Mouse (Mus musculus) CD4-positive helper T cell, adult 2 months (primary cell): ENCODE data around the gene Ypel3.
"Not testable (repeated sequence)": the region's sequence is repeated elsewhere in the genome, so short reads cannot be mapped to it uniquely, and the experiment has no call there.

ENCODE experiments used
- DNase-seq: peaks from one replicate; pipeline ENCODE4 v3.0.0-alpha.2; 2012; ENCODE audit warnings: low read depth, missing footprints, low spot score

Gene Ypel3

DNA sequence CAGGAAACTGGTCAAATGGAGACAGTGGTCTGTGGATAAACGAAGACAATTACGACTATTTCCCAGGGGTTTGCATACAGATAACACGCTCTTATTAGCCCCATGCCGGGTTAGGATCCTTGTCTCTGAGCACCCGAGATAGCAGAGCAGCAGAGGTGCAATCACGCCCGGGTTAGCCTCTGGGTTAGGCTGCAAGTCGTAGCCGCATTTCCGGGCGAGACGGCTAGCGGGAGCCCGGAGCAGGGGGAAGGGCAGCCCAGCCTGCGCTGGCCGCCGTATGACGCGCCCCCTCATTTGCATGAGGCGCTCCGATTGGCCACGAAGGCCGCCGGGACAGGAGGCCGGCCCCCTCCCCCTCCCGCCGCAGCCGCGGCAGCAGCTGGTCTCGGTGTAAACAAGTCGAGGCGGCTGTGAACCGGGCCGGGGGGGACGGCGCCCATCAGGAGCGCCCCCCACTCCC lies at the start of gene Ypel3:
Ypel3 (plus strand) TSS at position 358 of the 460 bp plus-strand sequence.
- DNase-seq, result peak; percentile 96

DNA sequence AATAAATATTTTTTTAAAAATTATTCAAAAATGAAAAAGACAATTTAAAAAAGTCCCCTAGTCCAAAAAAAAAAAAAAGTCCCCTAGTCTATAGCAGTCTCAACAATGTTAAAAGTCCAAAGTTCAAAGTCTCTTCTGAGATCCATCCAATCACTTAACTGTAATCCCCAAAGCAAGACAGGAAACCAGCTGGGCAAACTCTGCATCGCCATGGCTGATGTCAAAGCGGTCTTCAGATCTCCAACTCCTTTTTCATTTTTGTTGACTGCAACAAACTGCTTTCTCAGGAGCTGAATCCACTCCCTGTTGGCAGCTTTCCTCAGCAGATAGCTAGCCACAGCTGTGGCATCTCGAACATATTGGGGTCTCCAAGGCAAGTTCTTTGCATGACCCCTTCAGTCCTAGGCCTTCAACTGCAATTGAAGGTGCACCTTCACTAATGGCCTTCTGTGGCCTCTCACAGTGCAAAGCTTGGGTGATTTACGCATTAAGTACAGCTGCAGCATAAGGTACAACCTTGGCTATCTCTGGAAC lies 46.4 kb upstream of the Ypel3 start:
- not testable (repeated sequence) for DNase-seq

DNA sequence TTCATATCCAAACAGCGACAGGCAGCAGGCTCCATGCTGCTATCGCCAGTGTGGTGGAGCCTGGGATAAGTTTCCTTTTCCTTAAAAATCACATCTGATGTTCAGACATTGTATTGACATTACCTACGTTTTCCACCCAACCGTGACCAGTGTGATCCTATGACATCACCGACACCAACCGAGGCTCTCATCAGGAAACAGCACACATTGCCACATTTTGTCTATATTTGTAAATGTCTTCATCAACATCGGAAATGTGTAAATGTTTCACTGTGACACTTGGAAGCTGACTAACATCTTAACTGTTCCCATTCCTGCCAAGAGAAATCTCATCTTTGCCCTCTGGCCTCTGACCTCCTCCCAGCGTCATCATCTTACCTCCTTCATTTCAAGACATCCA lies 40.6 kb upstream of the Ypel3 start:
- DNase-seq, result no peak

DNA sequence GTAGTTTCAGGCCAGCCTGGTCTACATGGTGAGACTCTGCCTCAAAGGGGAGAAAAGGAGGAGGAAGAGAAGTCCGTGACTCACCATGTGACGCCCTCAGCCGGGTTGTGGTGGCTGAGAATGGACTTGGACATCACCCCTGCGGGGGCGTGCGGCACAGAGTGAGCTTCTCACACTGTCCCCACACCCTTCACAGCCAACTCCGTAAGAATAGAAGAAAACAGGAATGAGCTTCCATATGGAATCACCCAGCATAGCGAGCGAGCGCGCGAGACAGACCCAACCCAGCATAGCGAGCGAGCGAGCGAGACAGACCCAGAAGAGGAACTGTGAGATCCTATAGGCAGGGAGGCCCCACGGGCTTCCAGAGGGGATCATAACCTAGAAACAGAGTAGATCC lies 37.2 kb upstream of the Ypel3 start:
- no peak for DNase-seq

DNA sequence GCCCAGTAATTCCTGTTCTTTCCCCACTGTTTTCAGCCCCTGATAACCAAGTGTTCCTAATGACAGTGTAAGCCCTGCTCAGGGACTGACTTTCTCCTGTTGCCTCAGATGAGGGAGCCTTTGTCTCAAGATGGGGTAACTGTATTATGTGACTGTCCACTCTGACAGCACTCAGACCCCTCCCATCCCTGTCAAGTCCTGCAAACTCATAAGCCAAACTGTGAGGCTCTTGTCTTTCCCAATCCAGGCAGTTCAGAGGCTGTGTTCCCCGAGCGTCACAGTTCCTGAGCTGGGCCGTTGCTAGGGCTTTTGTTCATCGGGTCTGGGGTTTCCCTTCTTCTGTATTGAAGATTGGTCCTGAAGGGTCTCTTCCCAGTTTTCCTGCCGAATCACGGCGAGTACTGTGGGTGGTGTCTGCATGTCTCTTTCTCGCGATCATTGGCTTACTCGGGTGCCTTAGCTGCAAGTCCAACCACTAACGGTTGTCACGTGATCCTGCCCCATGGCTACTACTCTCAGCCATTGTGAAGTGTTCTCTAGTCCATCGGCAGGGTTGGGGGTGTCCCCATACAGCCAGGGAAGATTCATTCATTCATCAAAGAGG lies 36.5 kb upstream of the Ypel3 start:
- no peak for DNase-seq

DNA sequence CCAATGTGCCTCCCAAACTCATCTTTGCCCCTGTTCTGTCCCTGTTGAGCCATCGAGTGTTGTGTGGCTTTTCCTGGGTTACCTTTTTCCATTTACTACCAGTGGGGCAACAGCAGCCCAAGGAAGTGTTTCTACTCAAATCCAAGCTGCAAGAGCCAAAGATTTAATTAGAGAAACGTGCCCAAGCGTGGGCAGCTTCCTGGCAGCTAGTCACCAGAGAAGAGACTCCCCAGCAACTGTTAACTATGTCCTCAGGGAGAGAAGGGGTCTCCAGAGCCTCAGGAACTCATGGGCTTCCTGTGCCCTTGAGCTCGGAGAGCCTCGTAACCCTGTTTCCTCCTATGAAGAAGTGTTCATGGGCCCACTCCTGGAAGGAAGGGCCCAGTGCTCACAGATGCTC lies 35.8 kb upstream of the Ypel3 start:
- no peak for DNase-seq

DNA sequence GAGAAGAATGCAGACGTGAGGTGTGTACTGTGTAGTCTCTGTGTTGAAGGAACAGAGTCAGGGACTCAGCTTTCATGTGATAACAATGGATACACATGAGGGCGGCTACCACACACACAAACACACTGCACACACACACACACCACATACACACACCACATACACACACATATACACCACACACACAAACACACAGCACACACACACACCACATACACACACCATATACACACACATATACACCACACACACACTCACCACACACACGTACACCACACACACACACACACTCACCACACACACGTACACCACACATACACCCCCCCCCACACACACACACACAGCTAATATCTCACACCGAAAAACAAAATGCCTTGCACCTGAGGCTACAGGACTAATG lies 35.3 kb upstream of the Ypel3 start:
- DNase-seq, result no peak

DNA sequence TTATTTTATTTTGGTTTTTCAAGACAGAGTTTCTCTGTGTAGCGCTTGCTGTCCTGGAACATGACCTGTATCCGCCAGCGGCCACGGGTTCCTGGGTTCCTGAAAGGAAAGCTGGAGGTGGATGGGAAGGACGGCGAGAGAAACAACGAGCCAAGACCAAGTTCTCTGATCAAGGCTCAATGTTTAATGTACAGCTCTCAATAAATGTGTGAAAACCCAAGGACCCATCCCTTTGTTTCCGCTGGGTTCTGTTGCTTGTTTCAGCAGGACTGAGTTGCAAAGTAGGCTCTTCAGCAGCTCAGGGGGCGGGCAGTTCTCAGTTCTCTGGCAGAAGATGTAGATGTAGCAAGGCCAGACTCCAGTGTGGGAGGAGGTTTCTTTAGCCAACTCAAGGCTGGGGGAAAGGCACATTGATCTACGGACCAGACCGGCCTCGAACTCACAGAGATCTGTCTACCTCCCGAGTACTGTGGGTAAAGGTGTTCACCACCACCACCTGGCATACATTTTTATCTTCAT lies 34.7 kb upstream of the Ypel3 start:
- no peak for DNase-seq

DNA sequence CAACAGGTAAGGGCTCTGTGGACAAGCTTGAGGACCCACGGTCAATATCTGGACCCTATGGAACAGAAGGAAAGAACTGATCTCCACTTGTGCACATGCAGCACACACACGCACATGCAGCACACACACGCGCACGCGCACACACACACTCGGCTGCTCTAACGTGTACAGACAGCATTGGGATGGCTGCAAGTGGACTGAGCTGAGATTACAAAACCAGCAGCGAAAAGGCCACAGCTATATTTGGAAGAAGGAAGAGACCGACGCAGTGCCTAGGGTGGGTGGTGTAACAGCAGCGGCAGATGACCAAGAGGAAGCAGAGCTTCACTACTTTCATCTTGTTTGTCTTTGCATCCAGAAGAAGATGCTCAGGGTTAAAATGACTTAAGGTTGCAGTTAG lies 30.7 kb upstream of the Ypel3 start:
- DNase-seq, result no peak

DNA sequence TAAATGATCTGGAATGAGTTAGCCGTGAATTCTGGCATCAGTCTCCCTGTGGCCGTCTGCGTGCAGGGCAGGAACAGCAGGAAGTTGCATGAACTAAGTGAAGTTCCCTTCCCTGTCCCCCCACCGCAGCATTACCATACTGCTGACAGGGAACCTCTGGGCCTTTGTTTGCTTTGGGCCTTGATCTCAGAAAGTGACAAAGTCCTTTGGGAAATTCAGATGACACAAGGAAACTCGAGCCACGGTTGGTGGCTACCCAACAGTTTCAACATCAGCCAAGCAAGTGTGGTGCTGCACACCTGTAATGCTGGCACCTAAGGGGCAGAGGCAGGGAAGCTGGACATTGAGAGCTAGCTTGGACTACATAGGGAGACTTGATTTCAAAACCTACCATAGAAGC lies 30.0 kb upstream of the Ypel3 start:
- DNase-seq, result no peak

DNA sequence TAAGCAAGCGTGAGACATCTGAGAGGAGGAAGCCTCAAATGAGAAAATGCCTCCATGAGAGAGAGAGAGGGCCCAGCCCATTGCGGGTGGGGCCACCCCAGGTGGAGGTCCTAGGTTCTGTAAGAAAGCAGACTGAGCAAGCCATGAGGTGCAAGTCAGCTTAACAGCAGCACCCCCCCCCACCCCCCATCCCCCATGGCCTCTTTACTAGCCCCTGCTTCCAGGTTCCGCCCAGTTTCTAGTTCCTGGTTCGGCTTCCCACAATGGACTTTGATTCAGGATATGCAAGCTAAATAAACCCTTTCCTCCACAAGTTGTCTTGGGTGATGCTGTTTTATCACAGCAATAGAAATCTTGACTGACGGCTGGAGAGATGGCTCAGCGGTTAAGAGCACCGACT lies 27.9 kb upstream of the Ypel3 start:
- DNase-seq, result no peak

DNA sequence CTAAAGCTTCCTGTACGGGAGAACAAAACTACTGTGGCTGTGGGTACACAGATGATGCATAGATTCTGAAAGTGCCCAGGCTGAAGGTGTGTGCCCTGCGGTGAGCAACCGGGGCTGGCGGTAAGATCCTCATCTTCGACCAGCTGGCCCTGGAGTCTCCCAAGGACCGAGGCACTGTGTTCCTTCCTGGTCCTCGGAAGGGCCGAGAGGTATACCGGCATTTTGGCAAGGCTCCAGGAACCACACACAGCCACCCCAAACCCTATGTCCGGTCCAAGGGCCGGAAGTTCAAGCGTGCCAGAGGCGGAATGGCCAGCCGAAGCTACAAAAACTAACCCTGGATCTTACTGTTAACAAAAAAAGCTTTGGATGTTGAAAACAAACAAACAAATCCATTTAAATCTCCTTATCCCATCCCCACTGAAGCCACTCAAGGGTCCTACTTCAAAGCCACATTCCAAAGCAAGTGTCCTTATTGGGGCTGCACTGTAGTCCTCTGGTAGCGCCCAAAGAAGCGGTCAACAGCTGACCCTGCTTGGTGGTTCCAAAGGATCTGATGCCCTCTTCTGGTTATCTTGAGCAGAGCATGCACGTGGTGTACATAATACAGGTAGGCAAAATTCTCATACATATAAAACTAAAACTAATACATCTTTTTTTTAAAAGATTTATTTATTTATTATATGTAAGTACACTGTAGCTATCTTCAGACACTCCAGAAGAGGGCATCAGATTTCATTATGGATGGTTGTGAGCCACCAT lies 27.0 kb upstream of the Ypel3 start:
- DNase-seq, result no peak

DNA sequence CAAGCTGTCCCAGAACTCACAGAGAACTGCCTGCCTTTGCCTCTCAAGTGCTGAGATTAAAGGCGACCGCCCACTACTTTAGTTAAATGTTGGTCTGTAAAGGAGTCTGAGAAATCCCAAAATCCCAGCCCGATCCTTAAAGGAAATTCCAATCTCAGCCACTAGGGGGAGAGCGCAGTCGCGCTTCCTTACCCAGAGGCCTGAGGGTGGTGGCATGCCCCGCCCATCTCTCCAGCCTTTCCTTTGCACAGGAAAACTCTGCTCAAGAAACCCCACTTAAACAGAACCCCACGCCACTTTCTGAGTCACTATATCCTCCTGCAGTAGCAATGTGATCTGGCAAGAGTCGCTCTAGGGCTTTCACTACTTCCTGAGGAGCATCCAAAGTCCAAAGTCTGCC lies 21.9 kb upstream of the Ypel3 start:
- DNase-seq, result peak; percentile 72

DNA sequence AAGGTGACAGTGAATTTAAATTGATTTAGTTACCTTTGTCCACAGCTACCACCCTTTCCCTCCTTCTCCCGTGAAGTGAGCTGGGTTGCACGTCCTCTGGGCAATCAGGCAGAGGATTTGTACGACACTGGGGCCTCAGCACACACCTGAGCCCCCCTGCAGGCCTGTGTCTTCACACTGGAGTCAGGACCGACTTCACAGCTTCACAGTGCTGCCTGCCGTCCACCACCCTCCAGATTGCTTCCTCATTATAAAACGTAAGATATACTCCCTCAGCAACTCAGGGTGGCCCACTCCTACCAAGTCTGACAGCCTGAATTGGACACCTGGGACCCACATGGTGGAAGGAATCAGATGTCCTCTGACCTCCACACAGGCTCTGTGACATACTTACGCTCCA lies 18.2 kb upstream of the Ypel3 start:
- no peak for DNase-seq

DNA sequence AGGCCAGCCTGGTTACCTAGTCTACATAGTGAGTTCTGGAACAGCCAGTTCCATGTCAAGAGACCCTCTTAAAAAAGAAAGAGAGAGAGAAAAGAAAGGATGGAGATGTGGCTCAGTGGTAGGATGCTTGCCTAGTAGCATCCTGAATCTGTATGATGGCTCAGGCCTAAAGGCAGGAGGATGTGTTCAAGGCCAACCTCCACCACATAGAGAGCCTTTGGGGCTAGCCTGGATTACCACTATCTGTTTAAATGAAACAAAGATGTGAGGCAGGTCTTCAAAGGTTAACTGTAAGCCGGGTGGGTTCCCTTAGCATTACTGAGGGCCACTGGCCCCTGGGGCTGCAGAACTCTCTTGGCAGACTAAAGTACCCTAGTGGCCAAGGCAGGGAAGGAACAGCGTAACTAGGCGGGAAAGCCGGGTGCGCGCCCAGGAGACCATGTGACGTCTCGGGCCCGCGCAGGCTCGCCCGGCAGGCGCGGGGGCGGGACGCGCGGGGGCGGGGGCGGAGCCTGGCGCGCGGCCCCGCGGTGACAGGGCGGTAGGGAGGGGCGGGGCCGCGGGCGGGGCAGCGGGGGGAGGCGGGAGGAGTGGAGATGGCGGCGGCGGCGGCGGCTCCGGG lies 17.6 kb upstream of the Ypel3 start, which contains the start of gene Mapk3:
Mapk3 (plus strand) TSS at position 552 of the 622 bp plus-strand sequence.
- peak; percentile 92 for DNase-seq

DNA sequence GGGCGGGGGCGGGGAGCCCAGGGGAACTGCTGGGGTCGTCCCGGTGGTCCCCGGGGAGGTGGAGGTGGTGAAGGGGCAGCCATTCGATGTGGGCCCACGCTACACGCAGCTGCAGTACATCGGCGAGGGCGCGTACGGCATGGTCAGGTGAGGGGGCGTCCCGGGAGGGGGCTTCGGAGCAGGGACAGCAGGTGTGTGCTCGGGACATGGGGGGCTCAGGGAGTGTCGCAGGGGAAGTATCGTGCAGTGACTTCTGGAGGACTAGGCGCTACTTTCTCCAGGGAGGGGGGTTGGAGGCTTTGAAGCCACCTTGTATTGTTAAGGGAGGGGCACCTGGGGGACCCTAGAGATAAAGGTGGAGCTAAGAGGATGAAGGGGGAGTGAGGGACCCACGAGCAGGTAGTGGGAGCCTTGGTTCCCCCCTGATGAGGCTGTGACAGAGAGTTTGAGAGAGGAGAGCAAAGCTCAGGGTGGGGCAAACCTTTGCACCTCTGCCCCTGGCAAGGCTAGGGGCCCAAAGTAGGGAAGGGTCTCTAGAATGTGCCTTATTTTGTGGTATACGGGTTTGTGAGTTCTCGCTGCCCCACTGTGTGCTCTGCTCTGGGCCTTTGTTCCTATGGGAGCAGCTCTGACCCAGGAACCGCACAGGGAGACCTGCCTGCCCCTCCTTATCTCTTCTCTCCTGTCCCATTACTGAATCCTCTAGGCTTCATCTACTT lies 16.9 kb upstream of the Ypel3 start:
- no peak for DNase-seq

DNA sequence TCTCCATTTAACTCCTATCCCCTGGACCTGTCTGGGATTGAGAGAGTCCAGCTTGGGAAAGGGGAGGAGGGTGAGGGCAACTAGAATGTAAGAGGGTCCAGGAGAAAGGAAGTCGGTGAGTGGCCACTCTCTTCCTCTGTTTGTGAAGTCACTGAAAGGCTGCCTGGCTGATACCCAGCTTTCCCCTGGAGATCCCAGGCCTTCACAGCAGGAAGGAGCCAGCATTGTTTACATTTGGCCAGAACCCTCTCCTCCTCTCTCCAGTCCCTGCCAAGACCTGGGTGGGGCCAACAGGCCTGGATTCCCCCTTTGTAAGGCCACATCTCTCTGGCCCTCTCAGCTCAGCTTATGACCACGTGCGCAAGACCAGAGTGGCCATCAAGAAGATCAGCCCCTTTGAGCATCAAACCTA lies 16.4 kb upstream of the Ypel3 start:
- no peak for DNase-seq

DNA sequence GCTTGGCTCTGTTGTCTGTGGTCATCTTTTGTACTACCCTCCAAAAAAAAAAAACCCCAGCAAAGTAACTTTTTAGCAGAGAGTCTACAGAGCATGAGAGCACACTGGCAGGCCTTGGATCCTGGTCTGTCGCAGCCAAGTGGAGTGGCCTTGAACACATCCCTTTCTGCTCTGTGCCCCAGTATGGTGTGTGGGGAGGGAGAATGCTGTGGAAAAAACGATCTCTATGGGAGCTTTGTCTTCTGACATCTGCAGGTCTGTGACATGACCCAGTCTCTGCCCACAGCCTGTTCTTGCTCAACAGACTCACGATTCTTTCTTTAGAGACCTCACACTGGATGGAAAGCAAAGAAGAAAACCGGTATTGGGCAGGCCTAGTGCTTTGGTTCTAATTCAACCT lies 15.8 kb upstream of the Ypel3 start:
- no peak for DNase-seq

DNA sequence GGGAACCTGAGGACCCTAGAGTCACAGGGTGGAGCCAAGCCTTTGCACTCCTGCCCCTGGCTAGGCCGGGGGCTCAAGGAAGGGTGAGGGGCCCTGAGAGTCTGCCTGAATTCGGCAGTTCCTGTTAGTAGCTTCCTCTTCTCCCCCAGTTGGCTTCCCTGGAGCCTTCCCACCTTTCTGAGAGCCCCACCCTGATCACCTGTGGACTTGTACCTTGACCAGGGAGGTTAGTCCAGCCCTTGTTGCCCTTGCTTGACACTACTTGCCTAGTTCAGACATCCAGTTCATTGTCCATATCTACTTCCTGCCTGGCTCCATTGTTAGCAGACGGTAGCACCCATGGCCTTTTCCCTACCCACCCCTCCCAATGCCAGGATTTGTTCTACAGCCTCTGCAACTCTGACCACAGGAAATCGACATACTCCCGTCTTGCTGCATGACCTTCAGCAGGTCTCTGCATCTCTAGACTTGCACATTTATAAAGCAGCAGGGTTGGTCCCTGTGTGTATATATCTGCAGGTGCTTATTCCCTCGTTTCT lies 15.2 kb upstream of the Ypel3 start:
- DNase-seq, result no peak

DNA sequence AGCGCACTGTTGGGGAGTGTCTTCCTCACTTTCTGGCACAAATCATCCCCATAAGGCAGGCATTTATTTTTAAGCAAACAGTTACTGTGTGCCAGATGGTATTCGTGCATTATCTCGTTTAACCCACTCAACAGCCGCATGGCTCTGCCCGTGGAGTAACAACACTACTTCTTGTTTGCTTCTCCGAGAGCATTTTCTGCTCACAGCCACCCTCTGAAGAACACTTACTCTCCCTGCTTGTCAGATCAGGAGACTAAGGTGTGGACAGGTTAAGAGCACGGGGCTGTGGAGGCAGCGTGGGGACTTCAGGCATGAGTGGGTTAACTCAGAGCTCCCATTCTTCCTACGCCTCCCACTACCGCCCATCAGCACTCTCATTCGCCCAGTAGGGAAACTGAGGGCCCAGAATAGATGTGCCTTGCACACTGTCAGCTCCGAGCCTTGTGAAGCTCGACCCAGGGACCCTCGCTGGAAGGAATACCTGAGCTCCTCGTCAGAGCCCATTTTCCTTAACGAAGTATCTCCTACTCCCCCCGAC lies 14.2 kb upstream of the Ypel3 start:
- DNase-seq, result no peak

DNA sequence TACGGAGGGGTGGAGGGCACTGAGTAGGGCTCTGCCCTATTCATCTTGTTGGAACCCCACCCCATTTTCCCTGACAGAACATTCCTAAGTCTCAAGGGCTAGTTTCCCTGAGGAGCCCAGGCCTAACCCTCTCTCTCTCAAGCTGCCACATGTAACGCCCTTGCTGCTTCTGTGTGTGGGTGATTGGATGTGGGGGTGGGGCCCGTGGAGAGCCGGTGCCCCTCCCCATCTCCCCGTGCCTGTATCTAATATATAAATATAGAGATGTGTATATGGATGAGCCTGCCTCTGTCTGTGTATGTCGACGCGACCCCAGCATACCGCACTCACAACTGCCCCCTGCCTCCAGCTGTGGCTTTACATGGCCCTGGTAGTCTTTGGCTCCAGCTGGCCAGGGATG lies 11.2 kb upstream of the Ypel3 start:
- no peak for DNase-seq
